Mouse (Mus musculus) forebrain, embryonic 12.5 days (tissue): ENCODE data around the gene Lmo7. TPM values are rescaled to one million over a fixed set of nuclear protein-coding genes. Genes with fewer than 3 reads are reported as not detected.

Experiments
- ATAC-seq: fragments of 200-750 bp; cut with Nextera tagmentation; 2 replicates; pipeline ENCODE4 v1.8.0; 2017; ENCODE audit warnings: moderate TSS enrichment; ENCODE audit not compliant: low FRiP score
- H3K27ac ChIP-seq: fragments of 300-500 bp; sonication (generic); 2 replicates; pipeline ENCODE4 v1.5.1; 2016; ENCODE audit warnings: mild to moderate bottlenecking
- H3K27me3 ChIP-seq: fragments of 300-500 bp; sonication (generic); 2 replicates; pipeline ENCODE4 v1.6.1; 2016; ENCODE audit warnings: mild to moderate bottlenecking
- H3K36me3 ChIP-seq: fragments of 300-500 bp; sonication (generic); replicated peaks from 2 replicates; pipeline ENCODE4 v1.6.1; 2016; ENCODE audit warnings: mild to moderate bottlenecking
- H3K4me1 ChIP-seq: fragments of 300-500 bp; sonication (generic); 2 replicates; pipeline ENCODE4 v1.6.1; 2016
- H3K4me2 ChIP-seq: fragments of 300-500 bp; sonication (generic); 2 replicates; pipeline ENCODE4 v1.6.1; 2016; ENCODE audit warnings: mild to moderate bottlenecking, moderate library complexity
- H3K4me3 ChIP-seq: fragments of 300-500 bp; sonication (generic); replicated peaks from 2 replicates; pipeline ENCODE4 v1.5.1; 2016; ENCODE audit warnings: mild to moderate bottlenecking
- H3K9ac ChIP-seq: fragments of 300-500 bp; sonication (generic); 2 replicates; pipeline ENCODE4 v1.6.1; 2016; ENCODE audit warnings: mild to moderate bottlenecking
- H3K9me3 ChIP-seq: fragments of 300-500 bp; sonication (generic); 2 replicates; pipeline ENCODE4 v1.6.1; 2016
- WGBS: fragments of 180-500 bp; shearing (Covaris S2); methylation state at CpG from one replicate; pipeline ENCODE4 v1.1.7; 2016; 5-methylcytosine and 5-hydroxymethylcytosine counted together
- polyA plus RNA-seq: library from polyadenylated mRNA; unstranded; fragments of >200 nt; fragmentation: Nextera tagmentation; extraction: Ambion mirVana; gene quantifications from 2 replicates; pipeline ENCODE4 v1.2.1, GENCODE M21; 2016

The Lmo7 gene
- polyA plus RNA-seq, 1 experiment from 2014 or later = 2.3 TPM

DNA sequence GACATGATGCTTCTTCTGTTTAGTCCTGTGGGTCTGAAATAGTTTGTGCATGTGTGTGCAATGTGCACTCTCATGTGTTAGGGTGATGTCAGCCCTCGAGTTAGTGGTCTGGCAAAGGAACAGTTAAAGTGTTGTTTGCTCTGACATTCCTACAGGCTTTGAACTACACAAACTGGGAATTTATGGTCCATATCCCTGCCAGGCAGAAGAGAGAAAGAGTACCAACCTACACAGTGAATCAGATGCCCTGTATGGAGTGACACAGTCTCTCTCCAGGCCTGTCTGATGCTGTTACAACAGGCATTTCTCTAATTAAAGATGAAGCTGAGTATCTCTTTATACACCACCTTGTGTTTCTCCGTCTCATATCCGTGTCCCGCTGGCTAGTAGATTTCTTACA is 21.2 kb downstream of the Lmo7 start:
- WGBS = 87% methylated on average over 4 of the region's 4 CpGs
- no peak for ATAC-seq
- Histone ChIP-seq H3K36me3 (no peaks in the 10 kb centered on the region), H3K4me3 (no peak overlapping the region), H3K9ac (no peak overlapping the region), H3K4me2 (no peak overlapping the region), H3K27me3 (no peaks in the 10 kb centered on the region), H3K4me1 (no peaks in the 10 kb centered on the region), H3K27ac (no peak overlapping the region), H3K9me3 (no peaks in the 10 kb centered on the region)

DNA sequence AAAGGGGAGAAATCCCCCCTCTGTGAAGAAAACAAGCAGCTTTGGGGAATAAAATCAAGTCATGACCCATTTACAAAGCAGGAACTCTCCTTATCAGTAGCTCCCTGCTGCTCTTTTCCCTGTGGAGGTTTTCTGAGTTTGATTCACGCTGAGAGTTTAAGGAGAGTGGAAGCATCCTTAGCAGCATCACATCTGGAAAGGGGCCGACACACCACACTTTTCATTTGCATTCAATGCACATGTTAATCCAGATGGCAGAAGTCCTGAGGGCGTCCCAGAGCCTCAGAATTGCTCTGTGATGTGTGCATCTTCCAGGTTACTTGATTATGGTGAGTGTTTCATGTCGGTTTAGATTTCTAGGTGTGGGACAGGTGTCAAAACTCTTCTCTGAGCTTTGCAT is 25.7 kb downstream of the Lmo7 start:
- Histone ChIP-seq H3K27me3 (no peaks in the 10 kb centered on the region), H3K4me2 (no peak overlapping the region), H3K9ac (no peak overlapping the region), H3K27ac (no peak overlapping the region), H3K4me1 (no peaks in the 10 kb centered on the region), H3K4me3 (no peak overlapping the region), H3K36me3 (no peaks in the 10 kb centered on the region), H3K9me3 (no peaks in the 10 kb centered on the region)
- no peak for ATAC-seq
- WGBS = 37% methylated on average over 4 of the region's 4 CpGs

DNA sequence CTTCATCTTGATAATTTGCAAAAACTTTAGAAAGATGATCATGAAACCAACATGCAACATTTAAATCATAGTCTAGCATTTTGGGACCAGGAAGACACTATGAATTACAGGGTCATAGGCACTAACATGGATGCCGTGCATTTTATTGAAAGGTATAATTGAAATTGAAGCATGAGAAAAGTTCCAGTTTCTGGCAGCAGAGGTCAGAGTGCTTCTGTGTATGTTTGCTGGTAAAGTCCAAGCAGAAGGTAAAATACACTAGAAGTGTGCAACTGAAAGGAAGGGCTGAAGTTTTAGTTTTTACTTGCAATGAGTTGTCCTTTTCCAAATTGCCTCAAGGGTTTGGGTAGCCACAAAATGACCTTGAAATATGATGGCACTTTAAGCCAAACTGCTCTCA is 32.5 kb downstream of the Lmo7 start:
- ATAC-seq = no peak
- H3K27ac ChIP-seq = no peak overlapping the region
- no peaks in the 10 kb centered on the region for H3K27me3 ChIP-seq
- H3K4me3 ChIP-seq = no peak overlapping the region
- H3K9me3 ChIP-seq = no peaks in the 10 kb centered on the region
- H3K36me3 ChIP-seq = no peaks in the 10 kb centered on the region
- H3K9ac ChIP-seq = no peak overlapping the region
- WGBS = 46% methylated on average over 1 of the region's 1 CpGs
- no peak overlapping the region for H3K4me2 ChIP-seq
- H3K4me1 ChIP-seq = no peaks in the 10 kb centered on the region

DNA sequence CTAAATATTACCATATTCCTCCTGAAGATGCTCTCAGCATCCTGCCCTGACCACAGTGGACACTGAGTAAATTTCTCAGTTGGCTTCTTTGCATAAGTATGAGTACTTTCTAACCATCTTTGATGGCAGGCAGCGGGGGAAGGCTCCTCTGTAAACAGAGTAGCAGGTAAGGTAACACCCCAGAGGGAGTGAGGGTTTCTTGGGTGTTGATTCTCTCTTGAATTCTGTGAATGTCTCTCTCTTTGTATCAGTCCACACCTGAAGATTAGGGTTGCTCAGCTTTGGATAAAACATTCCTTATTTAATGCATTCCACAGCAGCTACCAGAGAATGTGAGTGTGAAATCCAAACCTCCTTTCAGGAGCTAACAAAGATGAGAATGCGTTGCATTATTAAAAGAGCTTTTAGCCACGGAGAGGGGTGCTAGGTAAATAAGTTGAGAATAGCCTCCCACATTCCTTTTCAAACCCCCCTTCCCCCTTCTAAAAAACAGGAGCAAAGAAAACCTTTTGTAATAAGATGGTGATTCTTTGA is 34.1 kb downstream of the Lmo7 start:
- H3K9ac ChIP-seq = no peak overlapping the region
- no peaks in the 10 kb centered on the region for H3K27me3 ChIP-seq
- no peak overlapping the region for H3K4me2 ChIP-seq
- no peaks in the 10 kb centered on the region for H3K36me3 ChIP-seq
- no peak overlapping the region for H3K27ac ChIP-seq
- no peaks in the 10 kb centered on the region for H3K4me1 ChIP-seq
- WGBS = 18% methylated on average over 3 of the region's 3 CpGs
- H3K4me3 ChIP-seq = no peak overlapping the region
- ATAC-seq = no peak
- H3K9me3 ChIP-seq = no peaks in the 10 kb centered on the region

GRCm38 (mm10) chr14:101771336-101771735 is 41.6 kb downstream of the Lmo7 start:
- WGBS = 86% methylated on average over 5 of the region's 5 CpGs
- no peak overlapping the region for H3K9ac ChIP-seq
- no peaks in the 10 kb centered on the region for H3K36me3 ChIP-seq
- H3K9me3 ChIP-seq = no peaks in the 10 kb centered on the region
- H3K4me3 ChIP-seq = no peak overlapping the region
- no peak for ATAC-seq
- no peaks in the 10 kb centered on the region for H3K27me3 ChIP-seq
- H3K27ac ChIP-seq = no peak overlapping the region
- H3K4me2 ChIP-seq = no peak overlapping the region
- H3K4me1 ChIP-seq = 0 out of 2 replicates have a peak, but pooled peaks cover under 1% of the 10 kb centered on the region

DNA sequence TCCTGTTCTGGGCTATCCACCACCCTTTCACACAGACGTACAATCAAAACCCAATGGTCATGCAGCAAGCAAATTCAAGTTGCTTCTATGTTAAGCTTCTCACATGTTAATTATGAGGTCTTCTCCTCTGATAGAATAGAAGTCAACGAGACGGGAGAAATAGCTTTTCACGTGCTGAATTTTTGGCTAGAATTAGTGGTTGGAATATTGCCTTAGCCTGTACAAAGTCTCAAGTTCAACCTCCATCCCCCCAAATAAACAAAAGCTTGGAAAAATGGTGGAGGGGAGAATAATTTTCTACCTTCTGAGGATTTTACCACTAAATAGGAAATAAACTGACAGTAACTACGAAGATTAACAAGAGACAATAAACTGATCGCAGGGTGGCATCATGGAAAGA is 42.0 kb downstream of the Lmo7 start:
- no peak overlapping the region for H3K4me3 ChIP-seq

GRCm38 (mm10) chr14:101774631-101775030 is 44.9 kb downstream of the Lmo7 start:
- 52% methylated on average over 4 of the region's 4 CpGs for WGBS
- no peak for ATAC-seq
- Histone ChIP-seq H3K27ac (no peak overlapping the region), H3K9me3 (no peaks in the 10 kb centered on the region), H3K36me3 (no peaks in the 10 kb centered on the region), H3K4me2 (no peak overlapping the region), H3K4me3 (no peak overlapping the region), H3K4me1 (peaks cover 10% of the 10 kb centered on the region), H3K27me3 (no peaks in the 10 kb centered on the region), H3K9ac (no peak overlapping the region)

More for the DNA sequence above, 42.0 kb downstream of the Lmo7 start:
- Histone ChIP-seq H3K27me3 (no peaks in the 10 kb centered on the region), H3K27ac (no peak overlapping the region), H3K4me1 (peaks cover 4% of the 10 kb centered on the region), H3K9me3 (no peaks in the 10 kb centered on the region), H3K4me2 (no peak overlapping the region), H3K9ac (no peak overlapping the region), H3K36me3 (no peaks in the 10 kb centered on the region)
- no peak for ATAC-seq
- 89% methylated on average over 6 of the region's 6 CpGs for WGBS

DNA sequence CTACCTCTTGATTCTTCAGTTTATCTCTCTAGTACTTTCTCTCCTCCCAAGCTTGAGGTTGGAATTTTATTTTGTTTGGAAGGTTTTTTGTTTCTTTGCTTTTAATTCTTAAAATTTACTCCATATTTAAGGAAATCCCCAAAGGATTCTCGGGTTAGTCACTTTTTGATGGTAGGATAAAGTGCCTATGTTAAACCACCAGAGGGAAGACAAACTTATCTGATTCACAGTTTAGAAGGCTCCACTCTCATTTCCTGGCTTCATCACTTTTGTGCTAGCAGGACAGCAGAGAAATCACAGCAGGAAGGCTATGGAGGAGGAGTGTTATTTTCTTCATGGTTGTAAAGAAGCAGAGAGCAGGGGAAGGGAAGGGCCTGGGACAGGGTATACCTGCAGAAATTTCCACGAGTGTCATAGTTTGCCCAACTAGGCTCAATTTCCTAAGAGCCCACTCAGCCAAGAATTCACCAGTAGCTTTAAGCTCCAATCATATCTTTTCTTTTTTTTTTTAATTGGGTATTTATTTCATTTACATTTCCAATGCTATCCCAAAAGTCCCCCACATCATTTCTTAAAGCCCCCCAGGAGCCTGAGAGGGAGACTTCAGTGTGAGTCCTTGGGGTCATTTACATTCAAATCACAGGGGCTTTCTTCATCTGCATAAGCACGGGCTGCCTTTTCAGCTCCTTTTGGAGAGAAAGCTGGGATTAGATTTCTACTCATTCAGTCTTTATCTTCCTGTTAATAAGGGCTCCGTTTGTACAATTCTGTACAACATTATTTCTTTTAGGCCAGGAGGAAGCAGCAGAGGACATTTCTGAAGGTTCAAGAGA is 46.8 kb downstream of the Lmo7 start:
- Histone ChIP-seq H3K9ac (no peak overlapping the region), H3K4me2 (no peak overlapping the region), H3K27ac (peak overlapping the region; percentile 31; the same call in 1 of the 2 replicates), H3K36me3 (no peaks in the 10 kb centered on the region), H3K4me1 (peaks cover 10% of the 10 kb centered on the region), H3K9me3 (no peaks in the 10 kb centered on the region), H3K27me3 (no peaks in the 10 kb centered on the region), H3K4me3 (no peak overlapping the region)
- ATAC-seq = peak; percentile 18; the same call in 1 of the 2 replicates
- 14% methylated on average over 4 of the region's 4 CpGs for WGBS

DNA sequence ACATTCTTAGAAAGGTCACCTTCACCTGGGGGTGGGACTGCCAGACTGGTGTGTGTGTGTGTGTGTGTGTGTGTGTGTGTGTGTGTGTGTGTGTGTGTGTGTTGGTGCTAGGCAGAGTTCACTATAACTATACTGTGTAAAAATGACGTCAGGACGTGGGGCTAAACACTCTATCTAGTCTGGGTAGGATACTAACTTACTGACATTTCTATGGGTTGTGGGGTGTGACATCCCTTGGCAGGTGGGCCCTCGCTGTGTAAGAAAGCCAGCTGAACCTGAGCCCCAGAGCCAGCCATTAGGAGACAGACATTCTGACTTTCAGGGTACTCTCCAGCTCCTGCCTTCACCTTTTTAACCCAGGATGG is 47.4 kb downstream of the Lmo7 start:
- Histone ChIP-seq H3K27ac (peak overlapping the region; percentile 31; the same call in 1 of the 2 replicates), H3K4me2 (no peak overlapping the region), H3K36me3 (no peaks in the 10 kb centered on the region), H3K27me3 (no peaks in the 10 kb centered on the region), H3K4me3 (no peak overlapping the region), H3K9ac (no peak overlapping the region), H3K9me3 (no peaks in the 10 kb centered on the region), H3K4me1 (peaks cover 10% of the 10 kb centered on the region)
- peak; percentile 47; the same call in 1 of the 2 replicates for ATAC-seq
- WGBS = 21% methylated on average over 3 of the region's 3 CpGs

DNA sequence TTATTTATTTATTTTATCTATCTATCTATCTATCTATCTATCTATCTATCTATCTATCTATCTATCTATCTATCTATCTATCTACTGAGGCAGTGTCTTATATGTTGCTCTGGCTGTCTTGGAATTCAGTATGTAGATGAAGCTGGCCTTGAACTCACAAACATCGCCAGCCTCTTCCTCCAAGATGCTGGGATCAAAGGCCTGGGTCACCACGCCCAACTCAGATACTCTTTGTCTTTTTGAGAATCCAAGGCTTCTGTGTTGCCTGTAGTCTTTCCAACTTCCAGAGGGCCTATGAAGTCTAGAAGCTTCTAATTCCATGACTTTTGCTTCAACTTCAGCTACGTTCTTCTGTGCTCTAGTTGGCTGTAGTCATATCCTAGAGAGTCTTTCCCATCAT is 48.7 kb downstream of the Lmo7 start:
- H3K9ac ChIP-seq = no peak overlapping the region
- peaks cover 10% of the 10 kb centered on the region for H3K4me1 ChIP-seq
- no peak overlapping the region for H3K27ac ChIP-seq
- H3K4me2 ChIP-seq = no peak overlapping the region
- H3K4me3 ChIP-seq = no peak overlapping the region
- H3K9me3 ChIP-seq = no peaks in the 10 kb centered on the region
- no peaks in the 10 kb centered on the region for H3K27me3 ChIP-seq
- H3K36me3 ChIP-seq = no peaks in the 10 kb centered on the region
- ATAC-seq = no peak
- 90% methylated on average over 3 of the region's 3 CpGs for WGBS

DNA sequence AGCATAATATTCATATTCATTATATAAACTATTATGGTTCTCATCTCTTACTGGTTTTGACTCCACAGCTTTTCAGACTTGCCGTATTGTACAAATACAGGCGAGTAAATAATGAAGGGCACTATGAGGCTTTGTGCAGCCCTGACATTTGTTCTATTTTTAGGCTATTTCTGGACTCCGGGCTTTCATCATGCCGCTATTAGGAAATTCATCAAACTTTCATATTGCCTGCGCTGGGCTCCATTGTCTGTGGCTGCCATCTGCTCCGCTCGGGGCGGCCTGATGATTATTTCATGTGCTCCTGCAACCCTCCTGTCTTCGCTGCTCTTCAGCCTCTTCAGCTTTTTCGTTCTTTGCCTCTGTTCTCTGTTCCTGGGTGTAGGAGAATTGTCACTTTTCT is 50.3 kb downstream of the Lmo7 start:
- 83% methylated on average over 10 of the region's 10 CpGs for WGBS
- Histone ChIP-seq H3K27ac (no peak overlapping the region), H3K4me3 (no peak overlapping the region), H3K27me3 (no peaks in the 10 kb centered on the region), H3K4me1 (peaks cover 10% of the 10 kb centered on the region), H3K4me2 (no peak overlapping the region), H3K9ac (no peak overlapping the region), H3K36me3 (no peaks in the 10 kb centered on the region), H3K9me3 (no peaks in the 10 kb centered on the region)
- ATAC-seq = no peak

DNA sequence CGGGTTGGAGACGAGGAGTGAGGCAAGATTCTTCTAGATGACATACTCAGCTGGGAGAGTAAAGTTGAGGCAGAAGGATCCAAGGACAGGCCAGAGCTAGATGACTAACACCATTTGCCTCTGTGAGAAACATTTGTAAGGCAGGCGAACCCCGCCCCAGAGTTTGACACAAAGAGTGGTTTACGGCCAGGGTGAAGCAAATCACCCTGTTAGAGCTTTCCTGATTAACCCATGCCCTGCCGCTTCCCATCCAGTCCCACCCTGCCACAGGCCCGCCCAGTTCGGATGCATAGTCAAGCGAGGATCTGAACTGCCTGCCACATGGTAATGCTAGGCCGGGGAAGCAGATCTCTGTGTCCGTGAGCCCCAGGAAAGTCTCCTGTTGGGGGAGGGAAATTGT is 51.5 kb downstream of the Lmo7 start:
- Histone ChIP-seq H3K27ac (no peak overlapping the region), H3K27me3 (no peaks in the 10 kb centered on the region), H3K4me2 (no peak overlapping the region), H3K9ac (no peak overlapping the region), H3K4me1 (peaks cover 10% of the 10 kb centered on the region), H3K4me3 (no peak overlapping the region), H3K9me3 (no peaks in the 10 kb centered on the region), H3K36me3 (no peaks in the 10 kb centered on the region)
- no peak for ATAC-seq
- WGBS = 76% methylated on average over 11 of the region's 11 CpGs

GRCm38 (mm10) chr14:101781943-101782510 is 52.3 kb downstream of the Lmo7 start:
- ATAC-seq = no peak

More at GRCm38 (mm10) chr14:101781943-101782510, 52.3 kb downstream of the Lmo7 start:
- Histone ChIP-seq H3K9ac (no peak overlapping the region), H3K4me1 (peaks cover 3% of the 10 kb centered on the region), H3K27ac (no peak overlapping the region), H3K9me3 (no peaks in the 10 kb centered on the region), H3K4me2 (no peak overlapping the region), H3K27me3 (no peaks in the 10 kb centered on the region), H3K36me3 (no peaks in the 10 kb centered on the region), H3K4me3 (no peak overlapping the region)
- WGBS = 40% methylated on average over 3 of the region's 3 CpGs
